Mouse (Mus musculus): Measurements from ENCODE around the gene Tfam. TPM values are rescaled to one million over a fixed set of nuclear protein-coding genes. Genes with fewer than 3 reads are reported as not detected.
A peak's percentile ranks its signal among the peaks of the same experiment; 100 is the strongest.

Tfam gene
- 45.0 and 45.4 TPM in 2 replicates for polyA plus RNA-seq (2014; fragmentation: Nextera tagmentation; extraction: Ambion mirVana)

DNA sequence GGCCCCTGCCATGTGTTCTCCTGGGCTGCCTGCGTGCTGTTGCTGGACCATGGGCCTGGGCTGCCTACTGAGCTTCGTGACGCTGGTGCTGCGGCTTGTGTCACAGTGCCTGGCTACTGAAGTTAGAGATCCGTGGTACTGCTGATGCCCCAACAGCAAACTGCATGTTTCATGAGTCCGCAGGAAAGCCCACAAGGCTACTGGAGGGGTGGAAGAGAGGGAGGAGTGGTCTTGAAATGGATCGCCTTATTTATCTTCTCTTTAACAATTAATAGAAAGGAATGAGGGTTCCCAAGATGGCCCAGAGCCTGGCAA lies at the start of gene Tfam:
TSS of gene Tfam (minus strand) at position 41 of the 315 bp plus-strand sequence.
- peak within 1 kb of the TSS; percentile 40 for H3K27ac ChIP-seq
- H3K9me3 ChIP-seq (ENCODE audit: control insufficient read depth, low read length) = no peaks in the 10 kb centered on the region
- H3K27me3 ChIP-seq (ENCODE audit: control insufficient read depth, insufficient read depth, low read length) = no peaks in the 10 kb centered on the region
- H3K4me2 ChIP-seq (replicated peaks) = peak within 1 kb of the TSS; percentile 82
- DNase-seq (ENCODE audit: low spot score) (no peak), ATAC-seq (ENCODE audit: low FRiP score) (no peak)
- WGBS = 3% methylated on average over 7 of the region's 7 CpGs
- H3K4me3 ChIP-seq (replicated peaks; ENCODE audit: low read length) = peak within 1 kb of the TSS; percentile 62
- peaks cover 7% of the 10 kb centered on the region for H3K4me1 ChIP-seq (replicated peaks; ENCODE audit: control insufficient read depth, insufficient read depth, low read length)
- H3K36me3 ChIP-seq (replicated peaks; ENCODE audit: control insufficient read depth, insufficient read depth) = peaks cover 28% of the 10 kb centered on the region
- peak within 1 kb of the TSS; percentile 80 for H3K9ac ChIP-seq

DNA sequence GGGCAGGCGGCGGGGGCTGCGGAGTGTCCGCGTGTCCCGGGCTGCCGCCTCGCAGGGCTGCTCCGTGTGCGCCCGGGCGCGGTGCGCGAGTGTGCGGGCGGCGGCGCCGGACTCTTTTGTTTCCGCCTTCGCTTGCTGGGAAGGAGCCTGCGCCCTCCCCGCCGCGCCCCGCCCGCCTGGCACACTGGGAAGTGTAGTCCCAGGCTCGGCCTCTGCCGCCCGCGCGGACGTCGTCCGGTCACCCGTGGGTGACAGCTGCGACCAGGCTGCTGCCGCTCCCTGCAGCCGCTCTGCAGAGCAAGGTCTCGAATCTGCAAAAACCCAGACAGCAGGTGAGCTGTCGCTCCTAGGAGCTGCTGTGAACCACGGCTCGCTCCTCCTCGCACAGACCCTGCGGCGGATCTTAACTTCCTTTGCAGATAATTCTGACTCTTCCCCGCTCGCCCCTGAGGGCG lies 47.1 kb upstream of the Tfam start, which contains the start of gene Ube2d1:
TSS of gene Ube2d1 (minus strand) at position 137 of the 455 bp plus-strand sequence.
- Histone ChIP-seq H3K36me3 (replicated peaks; ENCODE audit: control insufficient read depth, insufficient read depth) (no peaks in the 10 kb centered on the region; the same call in 1 of the 2 replicates), H3K9ac (peak within 1 kb of the TSS; percentile 99), H3K4me1 (replicated peaks; ENCODE audit: control insufficient read depth, insufficient read depth, low read length) (peaks cover 37% of the 10 kb centered on the region), H3K27me3 (ENCODE audit: control insufficient read depth, insufficient read depth, low read length) (no peaks in the 10 kb centered on the region), H3K27ac (peak within 1 kb of the TSS; percentile 90), H3K4me2 (replicated peaks) (peak within 1 kb of the TSS; percentile 65), H3K9me3 (ENCODE audit: control insufficient read depth, low read length) (no peaks in the 10 kb centered on the region), H3K4me3 (replicated peaks; ENCODE audit: low read length) (peak within 1 kb of the TSS; percentile 87)
- DNase-seq (ENCODE audit: low spot score) (peak; percentile 84), ATAC-seq (ENCODE audit: low FRiP score) (peak; percentile 97)
- WGBS = under 1% methylated on average over 50 of the region's 50 CpGs

GRCm38 (mm10) chr10:71284511-71285125 lies 46.5 kb upstream of the Tfam start:
- Histone ChIP-seq H3K4me3 (replicated peaks; ENCODE audit: low read length) (peak overlapping the region; percentile 87), H3K36me3 (replicated peaks; ENCODE audit: control insufficient read depth, insufficient read depth) (no peaks in the 10 kb centered on the region; the same call in 1 of the 2 replicates), H3K27ac (peak overlapping the region; percentile 90), H3K4me2 (replicated peaks) (peak overlapping the region; percentile 65), H3K4me1 (replicated peaks; ENCODE audit: control insufficient read depth, insufficient read depth, low read length) (peaks cover 37% of the 10 kb centered on the region), H3K9me3 (ENCODE audit: control insufficient read depth, low read length) (no peaks in the 10 kb centered on the region), H3K9ac (peak overlapping the region; percentile 99), H3K27me3 (ENCODE audit: control insufficient read depth, insufficient read depth, low read length) (no peaks in the 10 kb centered on the region)
- WGBS = 0% methylated on average over 41 of the region's 41 CpGs
- DNase-seq (ENCODE audit: low spot score) (no peak), ATAC-seq (ENCODE audit: low FRiP score) (no peak; the same call in none of the 2 replicates)

- H3K4me1 ChIP-seq (replicated peaks; ENCODE audit: control insufficient read depth, insufficient read depth, low read length) = peaks cover 37% of the 10 kb centered on the region
- H3K4me2 ChIP-seq (replicated peaks) = peak overlapping the region; percentile 65
- DNase-seq (ENCODE audit: low spot score) (no peak), ATAC-seq (ENCODE audit: low FRiP score) (no peak)
- H3K9ac ChIP-seq = peak overlapping the region; percentile 99
- 9% methylated on average over 8 of the region's 8 CpGs for WGBS
- H3K27ac ChIP-seq = peak overlapping the region; percentile 90
- H3K27me3 ChIP-seq (ENCODE audit: control insufficient read depth, insufficient read depth, low read length) = no peaks in the 10 kb centered on the region
- no peaks in the 10 kb centered on the region for H3K9me3 ChIP-seq (ENCODE audit: control insufficient read depth, low read length)
- no peaks in the 10 kb centered on the region; the same call in 1 of the 2 replicates for H3K36me3 ChIP-seq (replicated peaks; ENCODE audit: control insufficient read depth, insufficient read depth)
- H3K4me3 ChIP-seq (replicated peaks; ENCODE audit: low read length) = peak overlapping the region; percentile 87
Observed at GRCm38 (mm10) chr10:71284131-71284510, 46.0 kb upstream of the Tfam start.

- Histone ChIP-seq H3K4me2 (replicated peaks) (no peak overlapping the region), H3K27me3 (ENCODE audit: control insufficient read depth, insufficient read depth, low read length) (no peaks in the 10 kb centered on the region), H3K4me1 (replicated peaks; ENCODE audit: control insufficient read depth, insufficient read depth, low read length) (peaks cover 27% of the 10 kb centered on the region), H3K36me3 (replicated peaks; ENCODE audit: control insufficient read depth, insufficient read depth) (0 out of 2 replicates have a peak, but pooled peaks cover 3% of the 10 kb centered on the region), H3K27ac (0 out of 2 replicates have a peak overlapping the region, but pooled peaks have one; percentile 0), H3K9me3 (ENCODE audit: control insufficient read depth, low read length) (no peaks in the 10 kb centered on the region), H3K4me3 (replicated peaks; ENCODE audit: low read length) (no peak overlapping the region), H3K9ac (no peak overlapping the region)
- WGBS = 37% methylated on average over 9 of the region's 9 CpGs
- DNase-seq (ENCODE audit: low spot score) (no peak), ATAC-seq (ENCODE audit: low FRiP score) (0 out of 2 replicates have a peak, but pooled peaks have one; percentile 51)
Observed at GRCm38 (mm10) chr10:71273008-71273739, 35.1 kb upstream of the Tfam start.

DNA sequence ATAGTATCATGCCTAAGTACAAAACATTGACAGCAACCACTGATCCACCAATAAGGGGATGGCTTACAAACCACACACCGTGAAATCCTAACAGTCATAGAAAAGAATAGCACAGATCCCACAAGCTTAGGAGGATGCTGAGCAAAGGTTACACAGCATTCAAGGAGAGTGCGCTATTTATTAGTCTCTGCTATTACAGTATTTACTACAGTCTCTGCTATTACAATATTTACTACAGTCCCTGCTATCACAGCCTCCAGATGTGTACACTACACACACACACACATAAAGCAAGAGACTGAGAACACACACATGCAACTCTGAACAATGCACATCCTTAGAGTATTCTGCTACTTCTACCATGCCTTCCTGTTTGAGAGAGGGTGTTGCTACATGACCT lies 29.9 kb upstream of the Tfam start:
- Histone ChIP-seq H3K4me2 (replicated peaks) (no peak overlapping the region), H3K27ac (no peak overlapping the region), H3K4me1 (replicated peaks; ENCODE audit: control insufficient read depth, insufficient read depth, low read length) (peaks cover 17% of the 10 kb centered on the region), H3K27me3 (ENCODE audit: control insufficient read depth, insufficient read depth, low read length) (no peaks in the 10 kb centered on the region), H3K9me3 (ENCODE audit: control insufficient read depth, low read length) (no peaks in the 10 kb centered on the region), H3K4me3 (replicated peaks; ENCODE audit: low read length) (no peak overlapping the region), H3K36me3 (replicated peaks; ENCODE audit: control insufficient read depth, insufficient read depth) (no peaks in the 10 kb centered on the region), H3K9ac (no peak overlapping the region)
- no peak for DNase-seq (ENCODE audit: low spot score)
- 94% methylated on average over 2 of the region's 2 CpGs for WGBS
- no peak for ATAC-seq (ENCODE audit: low FRiP score)

- no peak overlapping the region for H3K27ac ChIP-seq
- peaks cover 2% of the 10 kb centered on the region; the same call in 1 of the 2 replicates for H3K36me3 ChIP-seq (replicated peaks; ENCODE audit: control insufficient read depth, insufficient read depth)
- no peak overlapping the region for H3K9ac ChIP-seq
- H3K4me3 ChIP-seq (replicated peaks; ENCODE audit: low read length) = no peak overlapping the region
- 78% methylated on average over 11 of the region's 11 CpGs for WGBS
- DNase-seq (ENCODE audit: low spot score) (no peak), ATAC-seq (ENCODE audit: low FRiP score) (no peak)
- H3K4me2 ChIP-seq (replicated peaks) = no peak overlapping the region
- peaks cover 16% of the 10 kb centered on the region; the same call in 1 of the 2 replicates for H3K4me1 ChIP-seq (replicated peaks; ENCODE audit: control insufficient read depth, insufficient read depth, low read length)
- H3K9me3 ChIP-seq (ENCODE audit: control insufficient read depth, low read length) = no peaks in the 10 kb centered on the region
- no peaks in the 10 kb centered on the region for H3K27me3 ChIP-seq (ENCODE audit: control insufficient read depth, insufficient read depth, low read length)
Observed at GRCm38 (mm10) chr10:71267511-71267910, 29.4 kb upstream of the Tfam start.

DNA sequence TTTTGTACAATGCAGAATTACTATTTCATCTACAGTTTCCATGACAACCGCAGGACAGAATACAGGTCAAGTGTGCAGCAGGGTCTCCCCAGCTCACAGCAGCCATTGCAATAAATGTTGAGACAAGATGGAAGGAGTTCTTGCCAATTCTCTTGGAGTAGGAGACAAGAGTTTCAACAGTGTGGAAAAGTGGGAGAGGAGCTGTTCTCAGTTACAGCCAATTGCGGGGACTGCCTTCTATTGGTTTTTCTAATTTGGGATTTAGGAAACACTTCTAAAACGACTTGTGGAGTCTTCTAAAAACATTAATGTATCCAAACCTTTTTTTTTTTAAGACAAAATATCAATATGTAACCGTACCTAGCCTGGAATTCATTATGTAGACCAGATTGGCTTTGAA lies 27.0 kb upstream of the Tfam start:
- 95% methylated on average over 4 of the region's 4 CpGs for WGBS
- Histone ChIP-seq H3K4me2 (replicated peaks) (no peak overlapping the region), H3K27ac (no peak overlapping the region), H3K36me3 (replicated peaks; ENCODE audit: control insufficient read depth, insufficient read depth) (peaks cover 23% of the 10 kb centered on the region), H3K4me3 (replicated peaks; ENCODE audit: low read length) (no peak overlapping the region), H3K4me1 (replicated peaks; ENCODE audit: control insufficient read depth, insufficient read depth, low read length) (peaks cover 17% of the 10 kb centered on the region; the same call in 1 of the 2 replicates), H3K9me3 (ENCODE audit: control insufficient read depth, low read length) (no peaks in the 10 kb centered on the region), H3K9ac (no peak overlapping the region), H3K27me3 (ENCODE audit: control insufficient read depth, insufficient read depth, low read length) (no peaks in the 10 kb centered on the region)
- DNase-seq (ENCODE audit: low spot score) (no peak), ATAC-seq (ENCODE audit: low FRiP score) (no peak)

GRCm38 (mm10) chr10:71261637-71262036 lies 23.6 kb upstream of the Tfam start:
- Histone ChIP-seq H3K27ac (no peak overlapping the region), H3K4me3 (replicated peaks; ENCODE audit: low read length) (no peak overlapping the region), H3K9ac (no peak overlapping the region), H3K36me3 (replicated peaks; ENCODE audit: control insufficient read depth, insufficient read depth) (peaks cover 56% of the 10 kb centered on the region), H3K4me1 (replicated peaks; ENCODE audit: control insufficient read depth, insufficient read depth, low read length) (peaks cover 12% of the 10 kb centered on the region; the same call in 1 of the 2 replicates), H3K9me3 (ENCODE audit: control insufficient read depth, low read length) (no peaks in the 10 kb centered on the region), H3K27me3 (ENCODE audit: control insufficient read depth, insufficient read depth, low read length) (no peaks in the 10 kb centered on the region), H3K4me2 (replicated peaks) (no peak overlapping the region)
- DNase-seq (ENCODE audit: low spot score) (no peak), ATAC-seq (ENCODE audit: low FRiP score) (no peak)
- 77% methylated on average over 8 of the region's 8 CpGs for WGBS

Data from hindbrain, embryonic 14.5 days (tissue).